In genomic region chr4:98831726-98832125, GRCm38 (mm10) we compare ENCODE assay signal across 31 mouse cellular contexts. TPM values are rescaled to one million over a fixed set of nuclear protein-coding genes. Genes with fewer than 3 reads are reported as not detected.
"Had no signal": no experiment of that assay in that cellular context is flagged by ENCODE, and none has a peak within 500 bp of the region (broad histone marks: within the 10 kb centered on the region; RNA-seq: fewer than 3 reads in every experiment).

No protein-coding gene starts in this region.

- H3K4me1 ChIP-seq: liver, embryonic 12.5 days; liver, embryonic 15.5 days; midbrain, embryonic 12.5 days; neural tube, embryonic 13.5 days; stomach, embryonic 15.5 days had no signal

- H3K4me2 ChIP-seq: limb, embryonic 13.5 days; liver, embryonic 12.5 days; liver, embryonic 15.5 days; lung, embryonic 15.5 days; midbrain, embryonic 12.5 days; neural tube, embryonic 13.5 days; stomach, embryonic 15.5 days had no signal

- H3K9me3 ChIP-seq: limb, embryonic 10.5 days; limb, embryonic 13.5 days; liver, embryonic 12.5 days; liver, embryonic 15.5 days; lung, embryonic 15.5 days; midbrain, embryonic 12.5 days; neural tube, embryonic 13.5 days; stomach, embryonic 15.5 days had no signal

- H3K36me3 ChIP-seq: limb, embryonic 10.5 days; limb, embryonic 13.5 days; liver, embryonic 12.5 days; liver, embryonic 15.5 days; lung, embryonic 15.5 days; midbrain, embryonic 12.5 days; neural tube, embryonic 13.5 days; stomach, embryonic 15.5 days had no signal

- H3K27ac ChIP-seq: layer of hippocampus, adult 2 months; limb, embryonic 10.5 days; limb, embryonic 13.5 days; liver, embryonic 12.5 days; liver, embryonic 15.5 days; lung, embryonic 15.5 days; macrophage; midbrain, embryonic 12.5 days; neural tube, embryonic 13.5 days; stomach, embryonic 15.5 days had no signal

- DNase-seq: kidney, adult 8-10 months; kidney, postnatal 14 days; layer of hippocampus, adult 9-11 months; liver; lung, adult 18-20 months; retina, postnatal 1 day; right cerebral cortex, postnatal 25 days; spleen, adult 18-20 months; thymus, adult 18-20 months; thymus, postnatal 36 days had no signal

- H3K9ac ChIP-seq: limb, embryonic 13.5 days; liver, embryonic 12.5 days; liver, embryonic 15.5 days; lung, embryonic 15.5 days; midbrain, embryonic 12.5 days; neural tube, embryonic 13.5 days; stomach, embryonic 15.5 days had no signal

- H3K27me3 ChIP-seq: limb, embryonic 13.5 days; liver, embryonic 12.5 days; liver, embryonic 15.5 days; lung, embryonic 15.5 days; neural tube, embryonic 13.5 days; stomach, embryonic 15.5 days had no signal

- ATAC-seq: intestine, postnatal 0 days; liver, embryonic 12.5 days; midbrain, embryonic 16.5 days had no signal

- H3K4me3 ChIP-seq: layer of hippocampus, adult 2 months; limb, embryonic 10.5 days; limb, embryonic 13.5 days; liver, embryonic 12.5 days; liver, embryonic 15.5 days; lung, embryonic 15.5 days; midbrain, embryonic 12.5 days; myocyte; neural tube, embryonic 13.5 days; stomach, embryonic 15.5 days had no signal

RNA-seq across cellular contexts. Expression of gene I0C0044D17Rik, which starts 8.1 kb away (rescaled TPM):
- total RNA-seq: layer of hippocampus, adult 2 months; layer of hippocampus, postnatal 25 days; left cerebral cortex, adult 18-20 months; left cerebral cortex, postnatal 25 days; megakaryocyte, adult 5-6 weeks; monocyte, adult 5-6 weeks; neutrophil, adult 5-6 weeks had no signal
- polyA plus RNA-seq: intestine, postnatal 0 days; large intestine, adult 2 months; limb, embryonic 10.5 days; limb, embryonic 13.5 days; liver, embryonic 12.5 days; liver, embryonic 15.5 days; lung, embryonic 15.5 days; macrophage; midbrain, embryonic 12.5 days; midbrain, embryonic 16.5 days; myocyte; neural tube, embryonic 13.5 days; stomach, embryonic 15.5 days; urinary bladder, adult 2 months had no signal

RNA-seq across cellular contexts. Expression of gene Kank4, which starts 14.4 kb away (rescaled TPM):
- total RNA-seq: monocyte, adult 5-6 weeks; neutrophil, adult 5-6 weeks had no signal
- polyA plus RNA-seq: macrophage had no signal
